Mouse (Mus musculus) intestine, embryonic 14.5 days (tissue): ENCODE measurements around the gene Ctrc. TPM values are rescaled to one million over a fixed set of nuclear protein-coding genes. Genes with fewer than 3 reads are reported as not detected.

Experiments
- ATAC-seq: fragments of 200-750 bp; cut with Nextera tagmentation; replicated peaks from 2 replicates; pipeline ENCODE4 v1.8.0; 2017; ENCODE audit warnings: low read depth, moderate number of reproducible peaks, moderate TSS enrichment, moderate library complexity; ENCODE audit not compliant: low FRiP score, low TSS enrichment
- DNase-seq: peaks from one replicate; pipeline ENCODE4 v3.0.0-alpha.2; 2018; ENCODE audit warnings: low spot score
- H3K27ac ChIP-seq: fragments of 300-500 bp; sonication (generic); 2 replicates; pipeline ENCODE4 v1.5.1; 2014; ENCODE audit warnings: low read depth, mild to moderate bottlenecking, control low read depth
- H3K27me3 ChIP-seq: fragments of 300-500 bp; sonication (generic); replicated peaks from 2 replicates; pipeline ENCODE4 v1.6.1; 2014; ENCODE audit warnings: low read length, control low read depth; ENCODE audit not compliant: control insufficient read depth, insufficient read depth
- H3K36me3 ChIP-seq: fragments of 300-500 bp; sonication (generic); 2 replicates; pipeline ENCODE4 v1.6.1; 2014; ENCODE audit warnings: low read length, control low read depth; ENCODE audit not compliant: control insufficient read depth, insufficient read depth
- H3K4me1 ChIP-seq: fragments of 300-500 bp; sonication (generic); replicated peaks from 2 replicates; pipeline ENCODE4 v1.6.1; 2014; ENCODE audit warnings: low read length, control low read depth, mixed read lengths; ENCODE audit not compliant: control insufficient read depth, insufficient read depth
- H3K4me2 ChIP-seq: fragments of 300-500 bp; sonication (generic); 2 replicates; pipeline ENCODE4 v1.6.1; 2014; ENCODE audit warnings: low read length
- H3K4me3 ChIP-seq: fragments of 300-500 bp; sonication (generic); 2 replicates; pipeline ENCODE4 v1.5.1; 2014; ENCODE audit warnings: low read depth, low read length, control low read depth, mixed read lengths
- H3K9ac ChIP-seq: fragments of 300-500 bp; sonication (generic); 2 replicates; pipeline ENCODE4 v1.6.1; 2014; ENCODE audit warnings: mild to moderate bottlenecking, low read length
- H3K9me3 ChIP-seq: fragments of 300-500 bp; sonication (generic); 2 replicates; pipeline ENCODE4 v1.6.1; 2016; ENCODE audit warnings: low read length, control low read depth; ENCODE audit not compliant: control insufficient read depth
- WGBS: fragments of 180-500 bp; shearing (Covaris S2); extraction: QIAGEN DNeasy Blood & Tissue Kit; methylation state at CpG from one replicate; pipeline ENCODE4 v1.1.7; 2014; 5-methylcytosine and 5-hydroxymethylcytosine counted together
- polyA plus RNA-seq: library from polyadenylated mRNA; unstranded; fragments of >200 nt; fragmentation: Nextera tagmentation; extraction: Ambion mirVana; gene quantifications from 2 replicates; pipeline ENCODE4 v1.2.1, GENCODE M21; 2014

Ctrc gene
- polyA plus RNA-seq: not detected in 2 replicates

DNA sequence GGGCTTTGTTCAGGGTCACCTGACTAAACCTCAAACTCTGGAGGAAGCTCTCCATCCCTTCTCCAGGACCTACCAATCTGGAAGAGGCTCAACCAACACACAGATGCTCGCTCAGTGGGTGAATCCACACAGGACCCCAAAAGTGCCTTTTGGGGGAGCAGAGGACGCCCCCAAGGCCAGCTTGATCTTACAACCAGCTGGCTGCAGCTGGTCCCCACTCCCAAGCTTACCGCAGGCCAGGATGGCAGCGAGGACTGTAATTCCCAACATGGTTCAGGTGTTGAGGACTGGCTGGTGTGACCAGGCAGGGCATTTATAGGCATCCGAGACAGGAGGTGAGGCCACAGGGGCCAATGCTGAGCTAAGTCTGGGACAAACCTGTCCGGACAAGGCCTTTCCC lies at the start of gene Ctrc:
TSS of gene Ctrc (minus strand) at position 361 of the 400 bp plus-strand sequence.
- H3K27me3 ChIP-seq: no peaks in the 10 kb centered on the region
- no peaks in the 10 kb centered on the region for H3K9me3 ChIP-seq
- H3K36me3 ChIP-seq: no peaks in the 10 kb centered on the region
- 78% methylated on average over 6 of the region's 6 CpGs for WGBS
- H3K4me3 ChIP-seq: no peak within 1 kb of the TSS
- H3K9ac ChIP-seq: no peak within 1 kb of the TSS
- ATAC-seq: no peak
- no peaks in the 10 kb centered on the region for H3K4me1 ChIP-seq
- no peak for DNase-seq
- no peak within 1 kb of the TSS for H3K4me2 ChIP-seq
- H3K27ac ChIP-seq: no peak within 1 kb of the TSS

DNA sequence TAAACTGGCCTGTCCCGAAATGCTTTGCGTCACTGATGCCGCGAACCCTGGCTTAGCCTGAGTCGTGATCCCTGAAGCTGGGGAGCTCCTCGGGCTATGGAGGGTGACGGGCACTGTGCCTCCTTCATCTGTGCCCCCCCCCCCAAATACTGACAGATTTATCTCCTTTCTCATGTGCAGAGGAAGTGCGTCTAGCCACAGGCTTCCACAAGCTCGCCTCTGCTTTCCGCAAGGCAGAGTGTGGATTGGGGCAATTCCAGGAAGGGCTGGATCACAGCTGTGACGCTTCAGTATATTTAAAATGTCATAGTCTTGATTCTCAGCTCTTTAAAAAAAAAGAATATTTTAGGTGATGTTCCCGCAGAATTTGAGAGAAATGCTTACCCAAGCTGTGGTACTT lies 49.6 kb upstream of the Ctrc start:
- no peak for DNase-seq

DNA sequence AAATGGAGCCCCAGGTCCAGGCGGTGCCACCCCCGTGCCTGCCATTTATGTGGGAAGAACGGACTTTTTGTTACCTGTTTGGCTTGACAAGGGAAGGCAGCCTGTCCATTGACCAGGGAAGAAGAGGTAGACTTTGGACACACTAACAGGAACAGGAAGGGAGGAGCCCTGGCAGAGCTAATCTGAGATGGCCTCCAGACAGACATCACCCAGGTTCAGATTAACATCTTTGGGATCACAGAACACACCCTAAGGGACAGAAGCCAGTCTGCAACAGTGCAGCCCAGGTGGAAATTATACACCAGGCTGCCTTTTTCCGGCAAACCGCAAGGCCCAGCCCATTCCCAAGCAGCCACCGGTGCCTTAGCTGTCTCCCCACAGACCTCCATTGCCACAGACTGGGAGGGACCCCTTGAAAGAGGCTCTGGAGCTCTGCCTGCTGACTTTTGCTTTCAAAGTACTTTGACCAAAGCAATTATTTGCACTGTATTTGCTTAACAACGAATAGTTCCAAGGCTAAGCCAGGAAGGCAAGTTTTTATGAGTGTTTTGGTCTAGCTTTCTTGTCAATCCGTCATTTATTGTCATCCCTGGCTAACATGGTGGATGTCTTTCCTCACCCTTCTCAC lies 47.1 kb upstream of the Ctrc start:
- Histone ChIP-seq H3K9me3 (no peaks in the 10 kb centered on the region), H3K27me3 (no peaks in the 10 kb centered on the region), H3K4me2 (no peak overlapping the region), H3K9ac (no peak overlapping the region), H3K27ac (no peak overlapping the region), H3K4me1 (peaks cover 25% of the 10 kb centered on the region), H3K36me3 (no peaks in the 10 kb centered on the region), H3K4me3 (no peak overlapping the region)
- ATAC-seq: no peak
- 80% methylated on average over 8 of the region's 8 CpGs for WGBS
- DNase-seq: no peak

More for the DNA sequence above, 49.6 kb upstream of the Ctrc start:
- H3K36me3 ChIP-seq: no peaks in the 10 kb centered on the region
- no peak overlapping the region; the same call in 1 of the 2 replicates for H3K27ac ChIP-seq
- H3K9me3 ChIP-seq: no peaks in the 10 kb centered on the region
- no peak for ATAC-seq
- no peak overlapping the region for H3K4me2 ChIP-seq
- H3K4me3 ChIP-seq: no peak overlapping the region
- peaks cover 45% of the 10 kb centered on the region for H3K4me1 ChIP-seq
- no peak overlapping the region for H3K9ac ChIP-seq
- WGBS: 38% methylated on average over 12 of the region's 12 CpGs
- no peaks in the 10 kb centered on the region for H3K27me3 ChIP-seq

DNA sequence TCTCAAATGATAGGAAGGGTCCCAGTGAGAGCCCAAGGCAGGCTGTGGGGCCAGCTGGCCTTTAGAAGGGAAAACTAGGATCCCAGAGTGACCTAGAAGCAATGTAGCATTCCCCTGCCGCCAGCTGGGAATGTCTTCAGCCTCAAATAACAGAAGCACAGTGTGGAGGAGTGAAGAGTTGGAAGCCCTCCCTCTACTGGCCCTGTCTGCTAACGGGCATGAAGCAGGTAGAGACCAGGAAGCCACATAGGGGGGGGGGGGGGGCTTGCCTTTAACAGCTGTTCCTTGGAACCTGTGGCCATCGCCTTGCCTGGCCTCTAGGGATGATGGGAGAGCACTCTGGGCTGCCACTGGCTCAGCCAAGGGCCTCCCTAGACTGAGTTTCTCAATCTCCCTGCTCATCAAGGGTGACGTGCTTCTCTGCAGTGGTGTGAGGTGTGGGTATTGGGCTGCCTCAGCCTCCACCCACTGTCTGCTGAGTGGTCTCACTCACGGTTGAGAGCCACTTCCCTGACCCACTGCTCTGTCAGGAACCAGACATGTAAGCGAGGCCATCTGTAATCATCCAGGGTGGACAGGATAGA lies 40.3 kb upstream of the Ctrc start:
- H3K4me2 ChIP-seq: no peak overlapping the region
- no peaks in the 10 kb centered on the region for H3K36me3 ChIP-seq
- no peaks in the 10 kb centered on the region for H3K27me3 ChIP-seq
- no peak overlapping the region for H3K9ac ChIP-seq
- DNase-seq (no peak), ATAC-seq (no peak)
- H3K9me3 ChIP-seq: no peaks in the 10 kb centered on the region
- H3K27ac ChIP-seq: no peak overlapping the region
- no peak overlapping the region for H3K4me3 ChIP-seq
- 39% methylated on average over 6 of the region's 6 CpGs for WGBS
- H3K4me1 ChIP-seq: 0 out of 2 replicates have a peak, but pooled peaks cover 7% of the 10 kb centered on the region

DNA sequence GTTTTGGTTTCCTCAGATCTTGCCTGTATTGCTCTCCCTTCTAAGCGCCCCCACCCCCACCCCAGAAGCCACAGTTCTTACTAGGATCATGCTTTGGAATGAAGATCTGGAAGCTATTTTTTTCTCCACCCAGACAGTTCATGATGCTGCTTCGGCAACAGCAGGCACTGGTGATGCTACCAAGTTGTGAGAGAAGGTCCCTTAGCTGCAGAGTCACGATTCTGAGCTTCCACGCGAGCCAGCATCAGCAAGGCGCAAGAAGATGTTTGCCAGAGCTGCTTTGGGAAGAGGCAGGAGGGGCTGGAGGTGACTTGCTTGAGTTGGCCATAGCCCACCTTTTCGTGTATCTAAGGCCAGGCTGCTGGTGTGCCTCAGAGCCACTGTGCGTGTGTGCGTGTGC lies 39.3 kb upstream of the Ctrc start:
- Histone ChIP-seq H3K27me3 (no peaks in the 10 kb centered on the region), H3K4me1 (0 out of 2 replicates have a peak, but pooled peaks cover 7% of the 10 kb centered on the region), H3K4me3 (no peak overlapping the region), H3K9me3 (no peaks in the 10 kb centered on the region), H3K27ac (no peak overlapping the region), H3K9ac (no peak overlapping the region), H3K36me3 (no peaks in the 10 kb centered on the region), H3K4me2 (no peak overlapping the region)
- DNase-seq (no peak), ATAC-seq (no peak)
- WGBS: 56% methylated on average over 9 of the region's 9 CpGs

DNA sequence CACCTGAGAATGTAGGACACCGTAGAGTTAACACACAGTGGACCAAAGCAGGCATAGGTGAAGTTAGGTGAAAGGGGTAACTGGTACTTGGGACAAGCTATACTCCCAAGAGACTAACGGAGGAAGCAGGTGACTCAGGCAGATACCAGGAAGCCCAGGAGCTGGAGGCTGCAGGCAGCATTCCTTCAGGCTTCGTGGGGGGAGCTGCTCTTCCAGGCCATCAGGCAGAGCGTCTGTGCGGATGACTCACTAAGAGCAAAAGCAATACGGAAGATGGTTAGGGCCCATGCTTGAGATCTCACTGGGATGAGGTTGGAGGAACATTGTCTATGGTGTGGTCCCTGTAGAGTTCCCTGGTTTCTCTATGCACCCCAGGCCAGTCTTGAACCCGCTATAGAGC lies 36.7 kb upstream of the Ctrc start:
- ATAC-seq (no peak), DNase-seq (no peak)
- Histone ChIP-seq H3K27ac (no peak overlapping the region), H3K27me3 (no peaks in the 10 kb centered on the region), H3K4me3 (no peak overlapping the region), H3K4me2 (no peak overlapping the region), H3K9me3 (no peaks in the 10 kb centered on the region), H3K9ac (no peak overlapping the region), H3K36me3 (no peaks in the 10 kb centered on the region), H3K4me1 (0 out of 2 replicates have a peak, but pooled peaks cover 7% of the 10 kb centered on the region)
- 74% methylated on average over 7 of the region's 7 CpGs for WGBS

DNA sequence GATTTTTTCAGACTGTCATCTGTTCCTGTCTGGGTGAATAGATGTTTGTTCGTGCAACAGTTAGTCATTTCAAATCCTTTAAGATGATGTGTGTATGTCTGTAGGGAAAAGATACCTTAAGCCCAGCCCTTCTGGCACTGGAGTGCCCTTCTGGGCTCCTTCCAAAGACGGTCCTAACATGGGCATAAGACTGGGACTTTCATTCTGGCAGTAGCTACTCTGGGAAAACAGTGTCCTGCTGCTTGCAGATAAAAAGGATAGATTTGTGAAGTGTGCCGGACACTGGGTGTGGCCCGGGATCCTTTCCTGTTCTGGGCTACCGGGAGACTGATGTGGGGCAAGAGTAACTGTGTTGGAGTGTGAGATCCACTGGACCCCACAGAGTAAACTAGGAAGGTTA lies 35.8 kb upstream of the Ctrc start:
- Histone ChIP-seq H3K4me2 (no peak overlapping the region), H3K9ac (no peak overlapping the region), H3K27ac (no peak overlapping the region), H3K36me3 (no peaks in the 10 kb centered on the region), H3K27me3 (no peaks in the 10 kb centered on the region), H3K4me3 (no peak overlapping the region), H3K4me1 (0 out of 2 replicates have a peak, but pooled peaks cover 7% of the 10 kb centered on the region), H3K9me3 (no peaks in the 10 kb centered on the region)
- DNase-seq (no peak), ATAC-seq (no peak)
- 55% methylated on average over 5 of the region's 5 CpGs for WGBS

DNA sequence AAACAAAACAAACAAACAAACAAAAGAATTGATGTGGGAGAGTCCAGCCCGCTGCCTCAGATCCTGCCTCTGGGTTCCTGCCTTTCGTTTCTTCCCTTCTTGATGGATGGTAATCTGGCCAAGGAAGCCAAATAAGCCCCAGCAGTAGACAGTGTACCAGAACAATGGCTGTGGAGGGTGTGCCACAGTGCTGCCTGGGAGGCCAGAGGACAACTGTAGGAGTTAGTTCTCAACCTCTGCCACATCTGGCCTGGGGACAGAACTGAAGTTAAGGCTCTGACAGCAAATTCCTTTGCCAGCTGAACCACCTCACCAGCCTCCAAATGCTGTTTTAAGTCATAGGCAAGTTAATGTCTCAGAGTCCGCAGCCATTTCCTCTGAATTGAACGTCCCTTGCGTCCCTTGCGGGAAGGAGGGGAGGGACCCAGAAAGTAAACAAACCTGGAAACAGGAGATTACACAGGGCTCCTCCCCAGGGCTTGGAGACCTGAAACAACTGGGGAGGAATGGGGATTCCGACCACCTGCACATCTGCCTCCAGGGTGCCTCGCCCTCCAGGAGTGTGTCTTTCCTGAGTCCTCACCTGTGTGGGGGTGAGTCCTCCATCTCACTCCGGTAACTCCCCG lies 35.2 kb upstream of the Ctrc start:
- Histone ChIP-seq H3K4me3 (no peak overlapping the region), H3K27ac (no peak overlapping the region), H3K27me3 (no peaks in the 10 kb centered on the region), H3K36me3 (no peaks in the 10 kb centered on the region), H3K9ac (no peak overlapping the region), H3K4me2 (no peak overlapping the region), H3K4me1 (0 out of 2 replicates have a peak, but pooled peaks cover 7% of the 10 kb centered on the region), H3K9me3 (no peaks in the 10 kb centered on the region)
- ATAC-seq: no peak
- WGBS: 47% methylated on average over 10 of the region's 10 CpGs
- no peak for DNase-seq
